Mouse (Mus musculus): Measurements from ENCODE around the gene Pde10a. TPM values are rescaled to one million over a fixed set of nuclear protein-coding genes. Genes with fewer than 3 reads are reported as not detected.

The Pde10a gene
- total RNA-seq, 2 experiments from 2014 or later = 12.4 to 20.0 TPM

- DNase-seq = peak; percentile 19
These were observed 317.5 kb downstream of the Pde10a start for GRCm38 (mm10) chr17:8842662-8843061.

GRCm38 (mm10) chr17:8843941-8844340 lies 318.8 kb downstream of the Pde10a start:
- no peak for DNase-seq

GRCm38 (mm10) chr17:8846506-8846905 lies 321.3 kb downstream of the Pde10a start:
- DNase-seq = no peak

- DNase-seq = peak; percentile 50
These were observed 322.4 kb downstream of the Pde10a start for GRCm38 (mm10) chr17:8847558-8847957.

GRCm38 (mm10) chr17:8851846-8852245 lies 326.7 kb downstream of the Pde10a start:
- no peak for DNase-seq

GRCm38 (mm10) chr17:8856430-8857371 lies 331.5 kb downstream of the Pde10a start:
- DNase-seq = peak; percentile 82

- DNase-seq = no peak
These were observed 333.7 kb downstream of the Pde10a start for GRCm38 (mm10) chr17:8858636-8859421.

- DNase-seq = no peak
These were observed 334.3 kb downstream of the Pde10a start for GRCm38 (mm10) chr17:8859489-8859888.

- peak; percentile 75 for DNase-seq
These were observed 339.7 kb downstream of the Pde10a start for GRCm38 (mm10) chr17:8864638-8865497.

GRCm38 (mm10) chr17:8867331-8868237 lies 342.4 kb downstream of the Pde10a start:
- DNase-seq = no peak

- no peak for DNase-seq
These were observed 344.1 kb downstream of the Pde10a start for GRCm38 (mm10) chr17:8869287-8869686.

GRCm38 (mm10) chr17:8870848-8871247 lies 345.7 kb downstream of the Pde10a start:
- DNase-seq = peak; percentile 34

- peak; percentile 28 for DNase-seq
These were observed 346.2 kb downstream of the Pde10a start for GRCm38 (mm10) chr17:8871396-8871795.

GRCm38 (mm10) chr17:8871997-8872593 lies 346.9 kb downstream of the Pde10a start:
- DNase-seq = peak; percentile 63

GRCm38 (mm10) chr17:8872611-8873010 lies 347.4 kb downstream of the Pde10a start:
- no peak for DNase-seq

GRCm38 (mm10) chr17:8878056-8878455 lies 352.9 kb downstream of the Pde10a start:
- DNase-seq = no peak

- no peak for DNase-seq
These were observed 356.5 kb downstream of the Pde10a start for GRCm38 (mm10) chr17:8881711-8882110.

GRCm38 (mm10) chr17:8884691-8885090 lies 359.5 kb downstream of the Pde10a start:
- DNase-seq = no peak

- no peak for DNase-seq
These were observed 360.7 kb downstream of the Pde10a start for GRCm38 (mm10) chr17:8885830-8886229.

GRCm38 (mm10) chr17:8888105-8888504 lies 362.9 kb downstream of the Pde10a start:
- DNase-seq = no peak

- no peak for DNase-seq
These were observed 363.5 kb downstream of the Pde10a start for GRCm38 (mm10) chr17:8888639-8889038.

All from adrenal gland, postnatal 10 days (tissue).